Mouse (Mus musculus): ENCODE data around the gene Jph2.

Gene Jph2

GRCm38 (mm10) chr2:163397905-163398304, at the start of gene Jph2:
Gene Jph2 (minus strand): TSS chr2:163397993.
- DNase-seq (ENCODE audit: low read depth in 2 of 2, low spot score in 2 of 2): no peak

DNA sequence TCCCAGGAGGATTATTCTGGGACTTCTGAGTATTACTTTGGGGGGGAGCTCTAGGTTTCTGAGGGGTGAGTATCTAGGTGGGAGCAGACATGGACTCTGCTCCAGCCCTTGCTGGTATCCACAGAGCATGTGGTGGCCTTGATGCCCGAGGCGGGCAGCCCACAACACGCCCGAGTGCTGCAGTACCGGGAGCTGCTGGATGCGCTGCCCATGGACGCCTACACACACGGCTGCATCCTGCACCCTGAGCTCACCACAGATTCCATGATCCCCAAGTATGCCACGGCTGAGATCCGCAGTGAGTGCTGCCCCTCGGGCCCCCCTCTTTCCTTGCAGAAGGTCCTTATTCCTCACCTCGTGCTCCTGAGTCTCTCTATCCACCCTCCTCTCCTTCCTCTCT, 49.6 kb upstream of the Jph2 start:
- no peak for DNase-seq (ENCODE audit: low read depth in 2 of 2, low spot score in 2 of 2)

DNA sequence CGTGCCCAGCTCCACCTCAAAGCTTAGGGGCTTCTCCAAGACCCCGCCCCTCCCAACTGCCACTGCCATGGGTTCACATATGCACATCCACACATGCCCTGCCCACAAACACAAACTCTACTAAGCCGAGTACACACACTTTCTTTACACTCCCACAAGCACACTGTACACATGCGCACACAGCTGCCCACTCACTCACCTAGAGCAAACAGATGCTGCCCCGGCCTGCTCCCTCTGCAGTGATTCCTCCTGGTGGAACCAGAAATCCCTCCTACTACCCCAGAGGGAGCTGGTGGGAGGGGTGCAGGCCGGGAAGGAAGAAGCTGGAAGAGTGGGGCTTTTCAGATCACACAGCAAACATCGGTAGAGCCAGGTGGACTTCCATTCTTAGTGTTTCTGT, 46.2 kb upstream of the Jph2 start:
- no peak for DNase-seq (ENCODE audit: low read depth in 2 of 2, low spot score in 2 of 2)

GRCm38 (mm10) chr2:163443543-163443942, 45.8 kb upstream of the Jph2 start:
- no peak for DNase-seq (ENCODE audit: low read depth in 2 of 2, low spot score in 2 of 2)

DNA sequence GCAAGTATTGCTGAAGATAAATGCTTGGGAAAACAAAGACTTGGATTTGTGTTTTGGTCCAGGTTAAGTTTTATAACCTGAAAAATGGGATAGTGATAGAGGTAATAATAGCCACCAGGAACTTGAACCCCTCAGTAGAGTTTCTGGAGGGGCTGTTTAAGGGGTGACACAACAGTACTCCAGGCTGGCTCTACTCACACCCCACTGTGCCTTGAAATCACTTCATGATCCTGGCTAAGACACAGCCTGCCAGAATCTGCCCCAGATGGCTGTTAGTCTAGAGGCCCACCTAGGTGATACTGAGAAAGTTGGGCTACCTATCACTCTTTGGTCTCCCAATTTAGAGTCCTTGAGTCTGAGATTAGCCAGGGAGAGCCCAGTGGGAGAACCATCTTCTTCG, 41.7 kb upstream of the Jph2 start:
- no peak for DNase-seq (ENCODE audit: low read depth in 2 of 2, low spot score in 2 of 2)

DNA sequence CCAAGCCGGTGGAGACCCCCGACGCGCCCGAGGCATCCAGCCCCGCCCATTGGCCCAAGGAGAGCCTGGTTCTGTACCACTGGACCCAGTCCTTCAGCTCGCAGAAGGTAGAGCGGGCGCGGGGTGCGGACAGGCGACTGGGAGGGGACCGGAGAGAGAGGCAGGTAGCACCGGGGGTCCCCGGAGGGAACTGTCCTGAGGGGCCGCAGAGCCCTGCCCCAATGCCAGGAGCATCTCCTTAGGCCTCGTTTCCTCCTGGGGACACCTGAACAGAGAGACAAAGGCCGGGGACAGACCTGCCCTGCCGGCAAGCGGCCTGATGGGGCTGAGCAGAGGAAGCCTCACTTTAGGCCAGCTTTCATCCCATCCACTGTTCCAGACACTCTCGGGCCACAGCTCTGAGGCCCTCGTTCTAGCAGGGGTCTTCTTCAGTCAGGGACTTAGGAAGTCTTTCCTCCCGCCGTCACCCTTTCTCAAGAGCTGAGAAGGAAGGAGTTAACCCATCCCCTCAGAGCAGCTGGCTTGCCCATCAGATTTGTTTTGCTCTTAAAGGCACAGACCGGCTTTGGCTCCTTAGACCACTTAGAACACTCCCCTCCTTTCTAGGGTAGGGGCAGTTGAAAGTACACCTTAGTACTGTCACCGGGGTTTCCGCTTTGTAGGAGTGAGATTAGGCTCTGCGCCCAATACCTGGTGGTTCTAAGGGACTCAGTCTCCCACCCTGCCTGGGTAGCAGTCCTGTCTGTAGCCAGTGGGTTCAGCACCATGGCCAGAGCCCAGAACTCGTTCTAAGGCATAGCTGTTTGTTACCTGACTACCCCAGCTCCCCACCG, 41.0 kb upstream of the Jph2 start:
- no peak for DNase-seq (ENCODE audit: low read depth in 2 of 2, low spot score in 2 of 2)

DNA sequence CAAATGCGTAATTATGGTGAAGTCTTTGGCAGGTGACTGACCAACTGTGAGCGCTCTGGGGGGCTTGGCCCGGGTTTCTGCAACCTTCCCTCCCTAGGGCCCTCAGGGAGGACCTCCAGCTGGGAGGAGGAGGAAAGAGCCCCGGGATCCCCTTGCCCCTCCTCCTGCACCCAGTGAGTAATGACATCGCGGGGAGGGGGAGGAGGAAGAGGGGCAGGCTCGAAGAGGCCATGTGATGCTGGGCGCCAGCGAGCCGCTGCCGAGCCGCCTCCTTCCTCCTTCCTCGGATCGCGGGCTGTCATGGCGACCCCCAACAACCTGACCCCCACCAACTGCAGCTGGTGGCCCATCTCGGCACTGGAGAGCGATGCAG, 40.4 kb upstream of the Jph2 start, which contains the start of gene Gdap1l1:
Gdap1l1 (plus strand) TSS at position 231 of the 373 bp plus-strand sequence.
- no peak for DNase-seq (ENCODE audit: low read depth in 2 of 2, low spot score in 2 of 2)

DNA sequence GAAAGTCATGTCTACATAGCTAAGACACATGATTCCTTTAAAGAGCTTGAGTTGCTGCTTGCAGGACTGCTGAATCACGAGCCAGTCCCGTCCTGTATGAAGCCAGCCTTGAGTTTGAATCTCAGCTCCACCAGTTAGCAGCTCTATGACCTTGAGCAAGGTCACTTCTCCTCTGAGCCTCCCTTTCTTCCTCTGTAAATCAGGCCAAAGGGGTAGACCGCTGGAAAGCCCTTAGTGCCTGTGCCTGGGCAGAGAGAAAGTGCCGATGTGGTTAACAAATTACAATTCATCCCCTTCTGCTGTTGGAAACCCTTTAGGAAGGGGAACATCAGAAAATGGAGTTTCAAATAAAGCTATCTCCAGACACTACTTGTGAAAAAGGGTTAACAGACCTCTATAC, 40.0 kb upstream of the Jph2 start:
- no peak for DNase-seq (ENCODE audit: low read depth in 2 of 2, low spot score in 2 of 2)

GRCm38 (mm10) chr2:163433971-163434370, 36.2 kb upstream of the Jph2 start:
- no peak for DNase-seq (ENCODE audit: low read depth in 2 of 2, low spot score in 2 of 2)

GRCm38 (mm10) chr2:163431289-163431688, 33.5 kb upstream of the Jph2 start:
- DNase-seq (ENCODE audit: low read depth in 2 of 2, low spot score in 2 of 2): no peak

DNA sequence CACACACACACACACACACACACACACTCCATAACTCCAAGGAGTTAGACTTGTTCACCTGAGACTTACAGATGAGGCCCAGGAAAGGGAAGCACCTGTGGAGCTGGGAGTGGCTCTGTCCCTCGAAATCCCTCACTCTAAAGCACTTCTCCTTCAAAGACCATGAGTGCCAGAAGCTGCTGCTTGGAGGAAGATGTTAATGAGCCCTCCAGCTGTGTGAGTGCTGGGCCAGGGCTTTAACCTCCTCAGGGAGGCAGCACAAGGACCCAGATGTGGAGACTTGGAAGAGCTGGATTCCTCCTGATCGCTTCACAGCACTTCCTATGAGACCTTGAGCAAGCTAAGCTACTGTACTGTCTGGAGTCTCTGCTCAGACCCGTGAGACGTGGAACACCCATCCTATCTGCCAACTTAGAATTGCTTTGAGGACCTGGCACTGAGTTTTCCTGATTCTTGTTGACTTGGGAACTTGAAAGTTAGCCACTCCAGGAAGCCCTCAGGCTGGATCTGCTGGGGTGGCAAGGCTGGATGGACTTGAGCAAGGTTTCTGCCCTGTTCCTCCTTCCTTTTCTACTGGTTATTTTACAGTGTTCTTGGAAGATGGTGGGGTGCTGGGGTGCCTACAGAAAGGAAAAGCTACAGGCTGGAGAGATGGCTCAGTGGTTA, 30.7 kb upstream of the Jph2 start:
- no peak for DNase-seq (ENCODE audit: low read depth in 2 of 2, low spot score in 2 of 2)

DNA sequence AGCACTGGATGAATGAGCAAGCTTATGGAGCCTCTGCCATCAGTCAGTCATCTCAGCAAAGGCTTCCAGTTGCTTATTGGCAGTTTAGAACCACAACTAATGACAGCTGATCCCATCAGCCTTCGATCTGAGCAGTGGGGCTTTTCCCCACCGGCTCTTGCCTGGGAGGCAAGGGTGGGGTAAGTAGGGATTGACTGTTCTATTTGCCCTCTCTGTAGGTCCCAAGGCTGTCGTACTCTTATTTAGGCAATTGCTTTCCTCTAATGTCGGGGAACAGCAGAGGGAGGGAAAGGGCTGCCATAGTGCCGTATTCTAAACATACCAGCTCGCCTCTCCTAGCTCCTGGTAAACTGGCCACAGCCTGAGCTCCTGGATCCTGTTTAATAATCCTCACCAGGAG, 26.8 kb upstream of the Jph2 start, which contains the start of gene Oser1:
Oser1 (minus strand) TSS at position 101 of the 400 bp plus-strand sequence.
- DNase-seq (ENCODE audit: low read depth in 2 of 2, low spot score in 2 of 2): no peak

- DNase-seq (ENCODE audit: low read depth in 2 of 2, low spot score in 2 of 2): no peak
These were observed 25.3 kb upstream of the Jph2 start for GRCm38 (mm10) chr2:163422895-163423660.

GRCm38 (mm10) chr2:163420366-163420886, 22.6 kb upstream of the Jph2 start:
- DNase-seq (ENCODE audit: low read depth in 2 of 2, low spot score in 2 of 2): no peak

DNA sequence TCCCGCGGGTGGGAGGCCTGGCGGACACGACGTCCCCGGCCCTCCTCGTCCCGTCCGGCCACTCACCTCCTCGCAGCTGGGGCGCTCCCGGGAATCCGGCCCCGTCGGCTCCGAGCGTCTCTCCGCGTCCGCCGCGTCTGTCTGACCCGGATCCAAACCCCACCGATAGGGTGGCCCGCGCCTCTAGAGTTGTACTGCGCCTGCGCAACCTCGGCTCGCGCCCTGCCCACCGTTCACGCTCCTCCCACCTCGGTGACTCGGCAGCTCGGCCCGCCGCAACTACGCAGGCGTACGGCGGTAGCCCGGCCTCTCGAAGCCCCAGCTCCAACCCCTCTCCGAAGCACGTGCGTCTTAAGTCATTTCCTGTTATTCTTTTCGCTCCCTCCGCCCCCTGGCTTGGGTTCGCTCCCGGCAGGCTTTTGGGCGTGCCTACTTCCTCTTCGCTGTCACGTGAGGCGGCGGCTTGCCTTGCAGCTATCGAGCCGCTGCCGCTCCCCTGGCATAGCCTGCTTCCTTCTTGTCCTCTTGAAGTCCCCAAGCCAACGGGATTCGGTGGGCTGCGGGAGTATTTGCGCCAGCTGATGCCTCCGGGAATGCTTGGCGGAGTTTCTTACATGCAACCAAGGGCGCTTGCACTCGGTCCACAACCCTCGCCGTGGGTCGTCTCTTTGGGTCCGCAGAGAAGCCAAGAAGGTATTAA, 21.7 kb upstream of the Jph2 start:
- peak; percentile 100 for DNase-seq (ENCODE audit: low read depth in 2 of 2, low spot score in 2 of 2)

- peak; percentile 38 to 41 for DNase-seq (ENCODE audit: low read depth in 2 of 2, low spot score in 2 of 2)
These were observed 21.1 kb upstream of the Jph2 start for GRCm38 (mm10) chr2:163418841-163419345.

- no peak for DNase-seq (ENCODE audit: low read depth in 2 of 2, low spot score in 2 of 2)
These were observed 20.0 kb upstream of the Jph2 start for GRCm38 (mm10) chr2:163417830-163418229.

- DNase-seq (ENCODE audit: low read depth in 2 of 2, low spot score in 2 of 2): no peak
These were observed 19.2 kb upstream of the Jph2 start for GRCm38 (mm10) chr2:163417026-163417425.

DNA sequence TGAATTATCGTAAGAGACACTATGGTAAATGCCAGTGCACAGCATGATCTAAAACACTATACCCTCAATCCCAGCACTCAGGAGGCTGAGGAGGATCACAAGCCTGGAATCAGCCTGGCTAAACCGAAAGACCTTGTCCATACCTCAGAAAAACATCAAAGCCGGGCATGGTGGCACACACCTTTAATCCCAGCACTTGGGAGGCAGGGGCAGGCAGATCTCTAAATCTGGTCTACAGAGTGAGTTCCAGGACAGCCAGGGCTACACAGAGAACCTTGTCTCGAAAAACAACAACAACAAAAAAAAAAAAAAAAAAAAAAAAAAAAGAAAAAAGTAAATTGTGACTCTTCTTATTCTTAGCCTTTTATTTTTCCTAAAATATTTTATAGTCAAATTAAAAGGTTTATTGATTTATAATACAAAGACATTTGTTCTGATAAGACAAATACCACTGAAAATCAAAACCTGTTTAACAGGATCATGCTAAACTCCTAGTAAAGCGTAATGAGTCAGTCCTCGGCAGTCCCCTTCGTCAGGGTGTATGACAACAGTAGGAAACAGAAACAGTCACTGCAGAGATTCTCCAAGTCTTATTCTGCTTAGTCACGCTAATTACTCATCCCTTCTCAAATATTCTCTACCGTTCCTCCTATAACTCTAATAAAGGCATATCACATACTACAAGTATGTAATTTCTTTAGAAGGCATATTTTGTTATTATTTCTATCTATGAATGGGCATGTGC, 15.2 kb upstream of the Jph2 start:
- DNase-seq (ENCODE audit: low read depth in 2 of 2, low spot score in 2 of 2): no peak

- no peak for DNase-seq (ENCODE audit: low read depth in 2 of 2, low spot score in 2 of 2)
These were observed 14.6 kb upstream of the Jph2 start for GRCm38 (mm10) chr2:163412419-163412818.
